Mouse (Mus musculus): ENCODE data around the gene Brk1. TPM values are rescaled to one million over a fixed set of nuclear protein-coding genes. Genes with fewer than 3 reads are reported as not detected.

Gene Brk1
- polyA plus RNA-seq, 1 experiment, result 27.4 TPM

DNA sequence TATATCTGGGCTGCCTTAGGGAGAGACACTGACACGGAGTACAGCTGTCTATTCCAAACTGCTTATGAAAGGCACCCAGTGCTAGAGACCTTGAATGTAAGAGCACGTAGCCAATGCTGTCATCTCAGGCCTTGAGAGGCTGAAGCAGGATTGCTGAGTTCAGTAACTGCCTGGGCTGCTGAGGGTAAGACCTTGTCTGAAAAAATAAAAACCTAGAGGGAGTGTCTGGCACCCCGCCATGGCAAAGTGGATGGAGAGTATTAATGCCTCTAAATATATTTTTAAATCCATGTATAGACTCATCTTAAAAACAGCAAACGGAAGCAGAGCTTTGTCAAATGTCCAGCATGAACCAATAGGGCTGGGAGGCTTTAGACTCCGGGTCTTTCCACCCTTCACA lies 4.7 kb upstream of the Brk1 start:
- Histone ChIP-seq H3K27me3 (replicated peaks) (no peaks in the 10 kb centered on the region), H3K9me3 (no peaks in the 10 kb centered on the region), H3K4me3 (replicated peaks) (no peak overlapping the region), H3K36me3 (replicated peaks; ENCODE audit: low read length) (peaks cover 25% of the 10 kb centered on the region), H3K4me1 (peaks cover 6% of the 10 kb centered on the region; the same call in 1 of the 2 replicates)
- TF ChIP-seq FLI1 (IDR thresholded peaks at IDR 0.05; ENCODE audit: low read length) (no peak), GATA1 (IDR thresholded peaks at IDR 0.05; ENCODE audit: borderline replicate concordance, low read length) (no peak)

DNA sequence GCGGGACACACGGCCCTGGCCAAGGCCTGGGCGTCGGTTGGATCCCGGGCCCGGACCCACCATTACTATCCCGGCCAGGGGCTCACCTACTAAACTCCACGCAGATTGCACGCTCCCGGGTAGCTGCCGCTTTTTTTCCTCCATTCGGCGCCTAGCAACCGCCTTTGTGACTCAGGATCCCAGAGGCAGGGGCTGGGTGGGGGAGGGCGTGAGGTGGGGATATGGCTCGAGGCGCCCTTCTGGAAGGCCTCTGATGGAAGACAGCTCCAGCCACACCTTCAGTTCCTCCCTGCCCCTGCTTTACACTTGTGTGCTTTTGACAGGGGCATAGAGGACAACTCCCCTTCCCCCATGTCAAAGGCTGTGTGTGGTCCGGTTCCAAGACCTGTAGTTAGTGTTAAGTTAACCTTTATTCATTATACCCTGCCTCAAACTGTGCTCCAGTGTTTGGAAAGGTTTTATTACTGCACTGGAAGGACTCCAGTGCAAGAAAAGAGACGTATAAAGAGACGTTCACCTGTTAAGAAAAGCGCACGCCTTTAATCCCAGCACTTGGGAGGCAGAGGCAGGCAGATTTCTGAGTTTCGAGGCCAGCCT lies 3.9 kb upstream of the Brk1 start, which contains the start of gene Fancd2os:
Gene Fancd2os, minus strand, starts transcription at position 173 of the 597 bp plus-strand sequence.
- Histone ChIP-seq H3K4me3 (replicated peaks) (no peak within 1 kb of the TSS), H3K36me3 (replicated peaks; ENCODE audit: low read length) (peaks cover 25% of the 10 kb centered on the region), H3K27me3 (replicated peaks) (no peaks in the 10 kb centered on the region), H3K4me1 (peaks cover 9% of the 10 kb centered on the region), H3K9me3 (no peaks in the 10 kb centered on the region)
- TF ChIP-seq FLI1 (IDR thresholded peaks at IDR 0.05; ENCODE audit: low read length) (no peak), GATA1 (IDR thresholded peaks at IDR 0.05; ENCODE audit: borderline replicate concordance, low read length) (no peak)

DNA sequence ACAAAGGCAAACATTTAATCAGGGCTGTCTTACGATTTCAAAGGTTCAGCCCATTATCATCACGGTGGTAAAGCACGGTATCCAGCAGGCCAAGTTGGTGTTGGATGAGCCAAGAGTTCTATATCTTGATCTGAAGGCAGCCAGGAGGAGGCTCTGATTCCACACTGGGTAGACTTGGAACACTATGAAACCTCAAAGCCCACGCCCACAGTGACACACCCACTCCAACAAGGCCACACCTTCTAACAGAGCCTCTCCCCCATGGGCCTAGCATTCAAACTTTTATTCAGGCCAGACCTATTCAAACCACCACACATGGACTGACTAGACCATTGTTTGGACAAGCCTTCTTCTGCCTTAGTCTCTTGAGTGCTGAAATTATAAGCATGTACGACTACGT lies 1.8 kb upstream of the Brk1 start:
- Histone ChIP-seq H3K9me3 (no peaks in the 10 kb centered on the region), H3K4me3 (replicated peaks) (no peak overlapping the region), H3K36me3 (replicated peaks; ENCODE audit: low read length) (peaks cover 22% of the 10 kb centered on the region), H3K27me3 (replicated peaks) (no peaks in the 10 kb centered on the region), H3K4me1 (peaks cover 26% of the 10 kb centered on the region)
- TF ChIP-seq GATA1 (IDR thresholded peaks at IDR 0.05; ENCODE audit: borderline replicate concordance, low read length) (no peak), FLI1 (IDR thresholded peaks at IDR 0.05; ENCODE audit: low read length) (no peak)

DNA sequence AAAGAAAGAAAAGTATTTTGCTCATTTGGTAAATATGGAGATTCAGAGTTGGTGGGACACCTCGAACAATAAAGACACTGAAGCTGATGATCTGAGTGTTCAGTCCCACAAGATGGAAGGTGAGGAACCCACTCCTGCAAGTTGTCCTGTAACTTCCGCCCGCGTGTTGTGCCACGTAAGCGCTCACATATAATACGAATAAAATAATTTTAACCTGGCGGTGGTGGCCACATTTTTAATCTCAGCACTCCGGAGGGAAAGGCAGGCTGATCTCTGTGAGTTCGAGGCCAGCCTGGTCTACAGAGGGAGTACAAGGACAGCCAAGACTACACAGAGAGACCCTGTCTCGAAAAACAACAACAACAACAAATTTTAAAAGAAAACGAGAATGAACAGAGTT lies 579 bp upstream of the Brk1 start:
- Histone ChIP-seq H3K27me3 (replicated peaks) (no peaks in the 10 kb centered on the region), H3K4me1 (peaks cover 35% of the 10 kb centered on the region), H3K4me3 (replicated peaks) (peak overlapping the region; percentile 100), H3K36me3 (replicated peaks; ENCODE audit: low read length) (peaks cover 25% of the 10 kb centered on the region), H3K9me3 (no peaks in the 10 kb centered on the region)
- TF ChIP-seq FLI1 (IDR thresholded peaks at IDR 0.05; ENCODE audit: low read length) (no peak), GATA1 (IDR thresholded peaks at IDR 0.05; ENCODE audit: borderline replicate concordance, low read length) (no peak)

DNA sequence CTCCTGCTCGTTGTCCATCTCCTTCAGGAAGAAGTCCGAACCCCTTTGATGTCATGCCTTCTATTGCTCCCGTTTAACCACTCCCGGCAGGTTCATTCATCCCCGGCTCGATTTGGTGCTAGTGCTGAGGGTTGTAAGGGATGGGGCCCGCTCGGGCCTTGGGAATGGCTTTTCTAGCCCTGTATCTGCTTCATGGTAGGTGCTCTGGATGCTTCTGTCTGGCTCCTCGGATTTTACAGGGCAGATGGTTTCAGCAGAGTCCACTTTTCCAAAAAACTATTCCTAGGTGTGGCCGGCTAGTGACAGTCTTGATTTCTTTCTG lies 613 bp downstream of the Brk1 start:
- peaks cover 42% of the 10 kb centered on the region for H3K4me1 ChIP-seq
- no peaks in the 10 kb centered on the region for H3K9me3 ChIP-seq
- no peaks in the 10 kb centered on the region for H3K27me3 ChIP-seq (replicated peaks)
- peak overlapping the region; percentile 100 for H3K4me3 ChIP-seq (replicated peaks)
- TF ChIP-seq GATA1 (IDR thresholded peaks at IDR 0.05; ENCODE audit: borderline replicate concordance, low read length), result no peak
- no peak for TF ChIP-seq FLI1 (IDR thresholded peaks at IDR 0.05; ENCODE audit: low read length)
- peaks cover 36% of the 10 kb centered on the region for H3K36me3 ChIP-seq (replicated peaks; ENCODE audit: low read length)

DNA sequence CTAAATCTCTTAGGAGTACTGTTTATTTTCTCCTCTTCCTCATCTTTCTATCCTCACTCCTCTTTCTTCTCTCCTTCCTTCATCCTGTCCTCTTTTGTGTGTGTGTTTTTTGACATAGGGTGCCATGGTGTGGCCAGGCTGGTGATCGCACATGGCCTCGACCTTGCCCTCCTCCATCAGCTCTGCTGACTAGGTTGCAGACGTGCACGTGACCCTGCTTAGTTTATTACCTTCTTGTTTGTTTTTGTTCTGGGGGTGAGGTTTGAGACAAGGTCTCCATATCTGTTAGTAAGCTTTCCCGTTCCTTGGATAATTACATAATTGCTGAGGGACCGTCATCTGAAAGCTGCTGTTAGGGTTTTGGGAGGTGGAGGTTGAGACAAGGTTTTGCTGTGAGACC lies 4.3 kb downstream of the Brk1 start:
- Histone ChIP-seq H3K4me1 (peaks cover 61% of the 10 kb centered on the region), H3K36me3 (replicated peaks; ENCODE audit: low read length) (peaks cover 71% of the 10 kb centered on the region), H3K9me3 (no peaks in the 10 kb centered on the region), H3K27me3 (replicated peaks) (no peaks in the 10 kb centered on the region), H3K4me3 (replicated peaks) (no peak overlapping the region)
- no peak for TF ChIP-seq FLI1 (IDR thresholded peaks at IDR 0.05; ENCODE audit: low read length)
- no peak for TF ChIP-seq GATA1 (IDR thresholded peaks at IDR 0.05; ENCODE audit: borderline replicate concordance, low read length)

DNA sequence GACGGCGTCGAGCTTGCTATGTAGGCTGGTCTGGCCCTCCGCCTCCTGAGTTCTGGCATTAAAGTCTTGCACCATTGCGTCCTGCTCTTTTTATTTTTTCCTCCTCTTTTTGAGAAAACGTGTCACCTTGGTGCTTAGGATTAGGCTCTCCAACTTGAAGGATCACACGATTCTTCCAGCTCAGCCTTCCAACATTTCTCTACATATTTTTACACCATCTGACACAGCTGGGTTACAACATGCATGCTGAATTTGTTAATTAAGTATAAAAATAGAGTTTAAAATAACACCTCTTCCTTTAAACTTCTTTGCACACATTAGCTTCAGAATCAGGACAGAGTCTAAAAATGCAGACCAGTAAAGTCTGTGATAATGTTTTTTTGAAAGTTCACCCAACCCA lies 4.7 kb downstream of the Brk1 start:
- peaks cover 75% of the 10 kb centered on the region for H3K36me3 ChIP-seq (replicated peaks; ENCODE audit: low read length)
- H3K27me3 ChIP-seq (replicated peaks), result no peaks in the 10 kb centered on the region
- no peak overlapping the region for H3K4me3 ChIP-seq (replicated peaks)
- H3K4me1 ChIP-seq, result peaks cover 60% of the 10 kb centered on the region
- H3K9me3 ChIP-seq, result no peaks in the 10 kb centered on the region
- TF ChIP-seq FLI1 (IDR thresholded peaks at IDR 0.05; ENCODE audit: low read length) (no peak), GATA1 (IDR thresholded peaks at IDR 0.05; ENCODE audit: borderline replicate concordance, low read length) (no peak)

DNA sequence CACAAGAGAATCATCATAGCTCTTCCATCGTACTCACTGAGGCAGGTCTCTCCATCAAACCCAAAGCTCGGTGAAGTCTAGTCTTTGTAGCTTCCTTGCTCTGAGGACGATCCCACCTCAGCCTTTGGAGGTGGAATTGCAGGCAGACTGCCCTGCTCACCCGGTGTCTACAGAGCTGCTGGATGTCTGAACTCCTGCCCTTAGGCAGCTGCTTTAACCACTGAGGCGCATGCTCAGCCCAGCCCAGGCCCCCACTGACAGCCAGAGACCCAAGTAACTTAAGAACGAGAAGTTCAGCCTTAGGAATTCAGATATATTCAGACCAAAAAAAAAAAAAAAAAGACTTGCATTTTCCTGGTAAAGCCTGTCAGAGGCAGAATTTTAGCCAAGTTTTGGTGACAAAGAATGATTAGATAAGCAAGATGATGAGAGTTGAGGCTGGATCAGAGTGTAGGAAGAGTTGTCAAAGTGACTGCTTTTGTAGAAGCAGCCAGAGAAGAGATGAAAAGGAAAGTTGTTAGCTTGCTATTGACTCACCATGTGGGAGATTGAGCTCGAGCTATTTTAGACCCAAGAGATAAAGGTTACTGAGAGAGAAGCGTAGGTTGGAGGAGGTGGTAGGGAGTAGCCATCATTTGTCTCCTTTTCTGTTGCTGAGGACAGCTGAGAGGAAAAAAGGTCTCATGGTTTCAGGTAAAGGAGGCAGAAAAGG lies 7.8 kb downstream of the Brk1 start:
- Histone ChIP-seq H3K27me3 (replicated peaks) (no peaks in the 10 kb centered on the region), H3K9me3 (no peaks in the 10 kb centered on the region), H3K4me3 (replicated peaks) (no peak overlapping the region), H3K36me3 (replicated peaks; ENCODE audit: low read length) (peaks cover 94% of the 10 kb centered on the region), H3K4me1 (peaks cover 49% of the 10 kb centered on the region)
- TF ChIP-seq GATA1 (IDR thresholded peaks at IDR 0.05; ENCODE audit: borderline replicate concordance, low read length) (no peak), FLI1 (IDR thresholded peaks at IDR 0.05; ENCODE audit: low read length) (no peak)

DNA sequence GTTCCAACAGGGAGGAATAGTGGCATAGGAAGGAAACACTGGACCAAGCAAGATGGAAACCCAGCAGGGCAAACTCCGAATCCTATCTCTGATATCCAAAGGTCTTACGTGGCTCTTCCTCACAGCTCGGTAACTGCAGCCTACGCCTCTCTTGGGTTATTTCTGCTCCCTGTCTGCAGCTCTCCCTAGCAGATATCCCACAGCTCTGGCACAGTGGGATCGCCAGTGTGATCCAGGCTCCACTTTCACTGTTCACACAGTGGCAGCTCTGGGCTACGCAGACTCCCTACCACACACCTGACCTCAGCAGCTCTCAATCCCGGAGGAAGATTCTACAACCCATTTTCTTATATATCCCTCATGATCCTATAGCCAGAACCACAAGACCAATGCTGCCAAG lies 9.6 kb downstream of the Brk1 start:
- H3K36me3 ChIP-seq (replicated peaks; ENCODE audit: low read length), result peaks cover 95% of the 10 kb centered on the region
- peaks cover 48% of the 10 kb centered on the region for H3K4me1 ChIP-seq
- no peaks in the 10 kb centered on the region for H3K27me3 ChIP-seq (replicated peaks)
- H3K9me3 ChIP-seq, result no peaks in the 10 kb centered on the region
- H3K4me3 ChIP-seq (replicated peaks), result no peak overlapping the region
- no peak for TF ChIP-seq FLI1 (IDR thresholded peaks at IDR 0.05; ENCODE audit: low read length)
- no peak for TF ChIP-seq GATA1 (IDR thresholded peaks at IDR 0.05; ENCODE audit: borderline replicate concordance, low read length)

DNA sequence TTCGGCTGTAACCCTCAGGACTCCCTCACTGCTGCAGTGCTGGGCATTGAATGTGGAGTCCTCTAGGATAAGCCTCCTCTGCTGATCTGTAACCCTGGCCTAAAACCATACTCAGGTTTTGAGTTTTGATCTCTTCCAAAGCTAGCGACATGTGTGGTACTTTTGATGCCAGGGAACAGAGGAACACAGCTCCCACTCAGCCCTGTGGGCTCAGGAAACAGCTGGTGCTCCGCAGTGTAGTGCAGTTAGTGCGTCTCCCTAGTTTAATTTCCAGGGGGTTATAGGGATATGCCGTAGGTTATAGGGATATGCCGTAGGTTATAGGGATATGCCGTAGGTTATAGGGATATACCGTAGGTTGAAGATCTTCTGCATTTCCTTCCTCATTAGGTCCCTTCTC lies 10.4 kb downstream of the Brk1 start:
- H3K4me1 ChIP-seq, result peaks cover 44% of the 10 kb centered on the region
- peaks cover 87% of the 10 kb centered on the region for H3K36me3 ChIP-seq (replicated peaks; ENCODE audit: low read length)
- TF ChIP-seq FLI1 (IDR thresholded peaks at IDR 0.05; ENCODE audit: low read length), result no peak
- no peak for TF ChIP-seq GATA1 (IDR thresholded peaks at IDR 0.05; ENCODE audit: borderline replicate concordance, low read length)
- H3K9me3 ChIP-seq, result no peaks in the 10 kb centered on the region
- H3K27me3 ChIP-seq (replicated peaks), result no peaks in the 10 kb centered on the region
- no peak overlapping the region for H3K4me3 ChIP-seq (replicated peaks)

Data from megakaryocyte, embryonic 14.5 days (primary cell).